Mouse (Mus musculus): ENCODE measurements around the gene Mrps17.
"Not testable (repeated sequence)": the region's sequence is repeated elsewhere in the genome, so short reads cannot be mapped to it uniquely, and the experiment has no call there.

Gene Mrps17

DNA sequence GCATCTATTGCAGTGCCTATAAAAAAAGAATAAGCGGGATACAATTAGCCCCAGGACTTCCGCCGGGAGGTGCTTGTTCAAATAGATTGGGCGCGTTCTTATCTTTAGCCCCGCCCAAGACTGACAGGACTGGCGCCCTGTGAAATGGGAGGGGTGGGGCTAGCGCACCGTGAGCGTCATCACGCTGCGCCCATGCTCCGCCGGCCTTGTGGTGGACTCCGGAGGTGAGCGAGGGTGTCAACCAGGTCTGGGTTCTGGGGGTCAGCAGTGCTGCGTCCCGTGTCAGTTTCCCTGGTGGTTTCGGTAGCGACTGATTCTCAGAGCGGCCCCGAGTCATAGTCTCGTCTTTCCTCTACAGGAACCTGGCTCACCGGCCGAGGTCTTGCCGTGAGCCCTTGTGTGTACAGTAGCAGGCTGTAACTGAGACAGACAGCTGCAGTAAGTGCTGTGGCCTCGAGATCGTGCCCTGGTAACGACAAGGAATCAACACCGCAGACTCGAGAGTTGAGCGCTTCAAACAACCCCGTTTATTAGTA is at the start of gene Mrps17:
TSS of gene Mrps17 (plus strand) at position 172 of the 536 bp plus-strand sequence.
- DNase-seq (ENCODE audit: extremely low spot score, low read depth, low spot score): peak; percentile 73

- no peak for DNase-seq (ENCODE audit: extremely low spot score, low read depth, low spot score)
Observed at GRCm38 (mm10) chr5:129666271-129666909, 48.9 kb upstream of the Mrps17 start.

DNA sequence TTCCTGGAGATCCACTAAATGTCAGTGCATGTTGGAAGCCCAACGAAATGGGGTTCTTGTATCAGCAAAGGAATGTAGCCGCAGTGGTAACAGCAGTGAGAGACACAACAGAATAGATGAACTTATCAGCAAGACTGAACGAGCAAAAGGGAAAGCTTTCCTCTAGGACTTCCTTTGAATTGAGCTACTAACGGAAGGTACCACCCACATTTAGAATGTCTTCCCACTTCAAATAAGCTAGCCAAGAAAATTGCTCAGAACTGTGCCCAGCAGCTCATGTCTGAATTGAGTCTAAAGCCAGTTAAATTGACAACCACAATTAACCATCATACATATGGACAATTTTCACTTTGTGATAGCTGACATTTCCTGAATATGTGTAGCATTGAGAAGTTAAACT is 47.4 kb upstream of the Mrps17 start:
- DNase-seq (ENCODE audit: extremely low spot score, low read depth, low spot score): no peak

DNA sequence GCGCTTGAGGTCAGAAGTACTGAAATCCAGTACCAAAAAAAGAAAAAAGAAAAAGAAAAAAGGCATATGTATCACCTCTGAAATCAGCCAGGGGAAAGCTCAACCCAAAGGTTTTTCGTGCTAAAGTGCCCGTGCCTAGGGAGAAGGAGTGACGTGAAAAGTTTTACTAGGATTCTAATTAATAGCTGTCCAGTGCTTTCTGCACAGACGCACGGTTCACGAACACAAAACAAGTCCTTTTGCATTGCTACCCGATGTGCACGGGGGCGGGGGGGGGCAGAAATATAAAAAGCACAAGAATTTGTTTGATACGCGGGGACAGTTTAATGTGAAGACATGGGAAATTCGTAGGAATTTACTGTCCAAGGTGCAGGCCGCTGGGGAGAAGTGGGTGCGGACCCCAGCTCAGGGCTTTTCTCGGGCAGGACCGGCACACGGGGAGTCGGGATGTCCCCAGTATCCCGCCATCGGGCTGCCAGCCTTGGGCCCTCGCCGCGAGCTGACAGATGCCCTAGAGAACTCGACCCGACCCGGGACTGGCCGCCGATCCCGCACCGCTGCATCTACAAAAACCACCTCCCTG is 45.8 kb upstream of the Mrps17 start:
- no peak for DNase-seq (ENCODE audit: extremely low spot score, low read depth, low spot score)

- peak; percentile 68 for DNase-seq (ENCODE audit: extremely low spot score, low read depth, low spot score)
Observed at GRCm38 (mm10) chr5:129670036-129670458, 45.2 kb upstream of the Mrps17 start, which contains the start of gene Zfp11. Zfp11 (minus strand) TSS chr5:129670099.

- not testable (repeated sequence) for DNase-seq (ENCODE audit: extremely low spot score, low read depth, low spot score)
Observed at GRCm38 (mm10) chr5:129685141-129685540, 30.2 kb upstream of the Mrps17 start.

DNA sequence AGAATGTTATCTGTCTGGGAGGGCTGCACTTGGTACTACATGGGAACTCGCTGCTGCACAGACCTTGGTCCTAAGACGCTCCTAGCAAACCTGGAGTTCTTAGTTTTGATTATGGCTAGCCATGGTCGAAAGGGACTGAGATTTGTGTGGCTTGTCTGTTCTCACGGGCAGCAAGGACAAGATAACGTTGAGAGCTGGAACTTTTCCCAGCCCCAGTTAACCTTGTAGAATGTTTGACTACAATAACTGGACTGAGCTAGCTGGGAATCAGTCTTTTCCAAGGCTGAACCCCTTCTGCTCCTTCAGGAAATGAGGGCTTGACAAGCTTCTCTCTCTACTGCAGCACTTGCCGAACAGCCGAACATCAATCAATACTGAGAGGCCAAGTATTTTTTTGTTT is 27.7 kb upstream of the Mrps17 start:
- DNase-seq (ENCODE audit: extremely low spot score, low read depth, low spot score): no peak

DNA sequence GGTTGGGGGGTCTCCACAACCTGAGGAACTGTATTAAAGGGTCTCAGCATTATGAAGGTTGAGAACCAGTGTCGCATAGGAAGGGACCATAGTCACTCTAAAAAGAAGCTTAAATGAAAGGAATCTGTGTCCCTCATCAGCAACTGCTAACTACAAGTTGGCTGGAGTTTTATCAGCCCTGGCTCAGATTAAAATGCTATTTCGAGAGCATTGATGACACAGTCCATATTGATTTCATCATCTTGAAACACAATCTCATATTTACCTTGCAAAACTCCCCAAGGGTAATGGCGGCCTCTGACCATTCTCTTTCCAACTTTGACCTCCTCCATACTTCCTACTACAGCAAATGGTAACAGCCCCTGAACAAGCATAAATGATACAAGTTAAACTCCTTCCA is 24.8 kb upstream of the Mrps17 start:
- no peak for DNase-seq (ENCODE audit: extremely low spot score, low read depth, low spot score)

DNA sequence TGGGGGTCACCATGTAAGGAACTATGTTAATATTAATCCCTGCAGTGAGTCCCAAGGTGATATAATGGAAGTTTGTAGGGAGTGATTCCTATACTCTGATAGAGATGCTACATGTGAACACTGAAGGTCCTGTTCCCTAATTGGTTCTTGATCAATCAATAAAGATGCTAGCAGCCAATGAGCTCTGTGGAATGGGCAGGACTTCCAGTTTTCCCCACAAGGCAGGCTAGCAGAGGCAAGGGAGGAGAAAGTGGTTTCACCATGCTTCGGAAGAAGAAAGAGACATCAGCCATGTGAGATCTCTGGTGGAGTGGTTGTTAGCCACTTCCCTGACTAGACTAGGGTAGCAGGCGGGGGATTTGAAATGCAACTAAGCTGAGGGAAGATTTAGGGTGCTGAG is 14.8 kb upstream of the Mrps17 start:
- no peak for DNase-seq (ENCODE audit: extremely low spot score, low read depth, low spot score)

- no peak for DNase-seq (ENCODE audit: extremely low spot score, low read depth, low spot score)
Observed at GRCm38 (mm10) chr5:129701706-129702105, 13.6 kb upstream of the Mrps17 start.

DNA sequence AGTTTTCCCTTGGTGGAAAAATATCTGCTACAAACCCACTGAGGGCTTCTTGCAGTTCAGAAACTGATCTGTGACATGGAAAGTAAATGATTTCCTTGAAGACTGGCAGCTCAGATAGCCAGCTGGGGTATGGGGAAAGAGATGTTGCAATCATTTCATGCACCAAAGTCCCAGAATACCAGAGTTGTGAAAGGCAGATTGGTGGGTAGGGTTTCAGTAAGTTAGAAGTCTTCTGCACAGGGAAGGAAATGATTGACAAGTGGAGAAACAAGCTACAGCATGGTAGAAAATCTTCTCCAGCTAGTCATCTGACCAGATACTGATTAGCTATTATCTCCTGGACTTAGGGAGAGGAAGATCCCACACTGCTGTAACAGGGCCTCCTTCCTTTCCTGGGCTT is 11.9 kb upstream of the Mrps17 start:
- no peak for DNase-seq (ENCODE audit: extremely low spot score, low read depth, low spot score)

GRCm38 (mm10) chr5:129708412-129708811 is 6.9 kb upstream of the Mrps17 start, which contains the start of gene Sept14:
Sept14 (minus strand) TSS chr5:129708512.
- no peak for DNase-seq (ENCODE audit: extremely low spot score, low read depth, low spot score)

DNA sequence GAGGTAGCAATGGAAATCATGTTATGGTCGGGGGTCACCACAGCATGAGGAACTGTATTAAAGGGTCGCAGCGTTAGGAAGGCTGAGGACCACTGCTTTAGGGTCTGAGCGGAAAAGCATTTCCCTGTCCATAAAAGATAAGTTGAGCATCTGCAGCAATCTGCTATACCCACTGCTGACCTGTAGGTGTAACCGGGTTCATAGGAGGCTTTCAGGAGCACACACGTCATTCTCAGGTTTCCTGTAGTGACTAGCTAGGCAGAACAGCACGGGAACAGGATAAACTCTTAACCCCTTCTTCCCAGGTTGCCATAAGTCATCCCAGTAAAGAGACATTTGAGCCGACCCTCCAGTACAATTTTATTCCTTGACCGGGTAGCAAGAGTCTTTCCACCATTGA is 1.7 kb downstream of the Mrps17 start:
- DNase-seq (ENCODE audit: extremely low spot score, low read depth, low spot score): no peak

DNA sequence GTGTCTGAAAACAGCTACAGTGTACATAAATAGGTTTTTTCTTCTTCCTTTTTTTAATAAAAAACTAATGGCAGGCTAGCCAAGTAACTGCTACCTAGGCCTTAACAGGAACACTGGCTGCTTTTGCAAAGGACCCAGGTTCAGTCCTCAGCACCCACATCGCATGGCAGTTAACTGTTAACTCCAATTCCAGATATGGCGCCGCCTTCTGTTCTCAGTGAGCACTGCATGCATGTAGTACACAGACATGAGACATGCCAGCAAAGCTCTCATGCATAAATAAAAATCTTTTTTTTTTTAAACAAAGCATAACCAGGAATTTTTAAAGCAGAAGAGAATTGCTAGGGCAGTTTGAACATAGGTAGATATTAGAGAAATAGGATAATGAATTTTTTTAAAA is 4.9 kb downstream of the Mrps17 start:
- DNase-seq (ENCODE audit: extremely low spot score, low read depth, low spot score): no peak

DNA sequence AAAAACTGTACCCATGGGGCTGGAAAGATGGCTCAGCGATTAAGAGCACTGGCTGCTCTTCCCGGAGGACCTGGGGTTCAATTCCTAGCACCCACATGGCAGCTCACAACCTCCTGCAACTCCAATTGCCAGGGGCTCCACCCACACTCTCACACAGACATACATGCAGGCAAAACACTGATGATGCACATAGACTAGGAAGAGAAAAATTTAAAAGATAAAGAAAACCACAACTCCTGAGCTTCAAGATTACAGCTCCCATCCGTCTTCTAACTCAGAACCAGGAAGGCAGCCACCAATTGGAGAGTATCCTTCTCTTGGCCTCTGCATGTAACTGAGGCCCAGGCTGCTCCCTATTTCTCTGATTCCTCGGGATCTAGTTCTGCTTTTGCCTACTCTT is 9.0 kb downstream of the Mrps17 start:
- DNase-seq (ENCODE audit: extremely low spot score, low read depth, low spot score): no peak

- DNase-seq (ENCODE audit: extremely low spot score, low read depth, low spot score): peak; percentile 73
Observed at GRCm38 (mm10) chr5:129724834-129725773, 9.8 kb downstream of the Mrps17 start, which contains the start of gene Nipsnap2. Nipsnap2 (plus strand) TSS chr5:129725063.

DNA sequence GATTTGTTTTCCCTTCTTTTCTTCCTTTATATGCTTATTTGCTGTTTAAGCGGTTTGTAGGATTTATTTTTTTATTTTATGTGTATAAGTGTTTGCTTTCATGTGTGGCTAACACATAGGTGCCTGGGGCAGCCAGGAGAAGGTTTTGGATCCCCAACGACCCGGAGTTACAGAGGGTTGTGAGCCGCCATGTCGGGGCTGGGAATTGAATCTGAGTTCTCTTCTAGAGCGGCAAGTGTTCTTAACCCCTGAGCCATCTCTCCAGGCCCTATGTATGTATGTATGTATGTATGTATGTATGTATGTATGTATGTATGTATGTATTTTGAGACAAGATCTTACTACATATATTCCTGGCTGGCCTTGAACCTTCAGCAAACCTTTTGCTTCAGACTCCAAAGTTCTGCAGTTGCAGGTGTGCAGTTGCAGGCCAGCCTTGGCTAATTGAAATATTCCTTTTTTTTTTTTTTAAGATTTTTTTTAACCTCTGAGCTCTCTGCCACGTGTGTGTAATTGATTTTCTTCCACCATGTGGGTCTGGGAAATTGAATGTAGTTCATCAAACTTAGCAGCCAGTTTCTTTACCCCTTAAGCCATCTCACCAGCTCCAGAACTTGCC is 10.6 kb downstream of the Mrps17 start:
- no peak for DNase-seq (ENCODE audit: extremely low spot score, low read depth, low spot score)

DNA sequence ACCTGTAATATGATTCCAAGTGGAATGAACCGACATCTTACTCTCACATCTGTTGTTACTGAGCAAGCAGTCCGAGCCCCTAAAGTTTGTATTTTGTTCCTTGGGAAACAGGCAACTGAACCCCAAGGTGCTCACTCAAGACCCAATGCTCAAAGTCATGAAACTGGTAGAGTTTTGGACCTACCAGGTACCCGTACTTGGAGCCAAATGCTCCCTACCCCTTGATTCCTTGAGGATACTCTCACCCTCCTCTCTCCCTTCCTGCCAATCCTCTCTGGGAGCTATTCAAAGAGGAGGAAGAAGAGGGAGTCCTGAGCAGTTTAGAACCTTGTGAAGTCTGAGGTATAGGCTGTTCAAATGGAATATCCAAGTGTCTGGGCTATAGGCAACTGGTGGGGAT is 11.5 kb downstream of the Mrps17 start:
- no peak for DNase-seq (ENCODE audit: extremely low spot score, low read depth, low spot score)

- DNase-seq (ENCODE audit: extremely low spot score, low read depth, low spot score): no peak
Observed at GRCm38 (mm10) chr5:129729286-129729685, 14.0 kb downstream of the Mrps17 start.

- no peak for DNase-seq (ENCODE audit: extremely low spot score, low read depth, low spot score)
Observed at GRCm38 (mm10) chr5:129730344-129730743, 15.0 kb downstream of the Mrps17 start.

- no peak for DNase-seq (ENCODE audit: extremely low spot score, low read depth, low spot score)
Observed at GRCm38 (mm10) chr5:129731021-129731420, 15.7 kb downstream of the Mrps17 start.

Data from hindlimb bud, embryonic 11.5 days (tissue).